In the genomic region with DNA sequence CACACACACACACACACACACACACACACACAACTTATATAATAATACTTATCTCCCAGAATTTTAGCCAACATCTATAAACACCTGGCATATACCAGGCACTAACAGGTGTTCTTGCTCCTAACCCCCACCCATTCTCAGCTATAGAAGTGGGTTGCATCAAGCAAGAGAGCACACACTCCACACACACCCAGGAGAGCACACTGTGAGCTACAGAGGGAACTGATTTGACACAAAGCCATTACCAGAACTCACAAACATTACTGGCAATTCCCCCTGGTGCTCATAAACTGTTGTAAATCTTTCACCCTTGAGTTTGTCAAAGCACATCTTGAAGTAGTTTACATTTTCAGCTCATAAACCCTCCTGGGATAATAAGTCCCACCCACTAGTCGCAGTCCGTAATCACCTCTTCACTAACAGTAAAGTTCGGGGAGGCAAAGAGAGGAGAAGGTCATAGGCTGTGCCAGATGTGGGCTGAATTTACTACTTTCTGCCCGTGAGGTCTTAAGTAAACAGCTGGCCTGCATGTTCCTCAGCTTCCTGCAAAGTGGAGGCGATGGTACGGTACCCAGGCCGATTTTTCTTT, we compare ENCODE assay signal across 30 mouse cellular contexts.
A peak's percentile ranks its signal among the peaks of the same experiment; 100 is the strongest.
DNase-seq lines count a peak whose midpoint lies in the region; ATAC-seq lines count a peak whose summit lies in the region.
"Had no signal": no experiment of that assay in that cellular context is flagged by ENCODE, and none has a peak within 500 bp of the region (broad histone marks: within the 10 kb centered on the region; RNA-seq: fewer than 3 reads in every experiment).

No protein-coding gene starts in this region.

- no peak overlapping the region for H3K27ac ChIP-seq in neural tube, embryonic 15.5 days (replicated peaks)
- H3K27ac ChIP-seq in limb, embryonic 13.5 days, result no peak overlapping the region
- no peak overlapping the region for H3K27ac ChIP-seq in forebrain, embryonic 16.5 days (ENCODE audit: low read length)
- H3K27ac ChIP-seq: heart, embryonic 10.5 days; heart, embryonic 15.5 days; hindbrain, embryonic 14.5 days; liver, embryonic 14.5 days; midbrain, embryonic 12.5 days; stomach, postnatal 0 days had no signal

- no peaks in the 10 kb centered on the region for H3K4me1 ChIP-seq in neural tube, embryonic 15.5 days
- H3K4me1 ChIP-seq in limb, embryonic 13.5 days, result peaks cover 10% of the 10 kb centered on the region; the same call in 1 of the 2 replicates
- no peaks in the 10 kb centered on the region for H3K4me1 ChIP-seq in forebrain, embryonic 16.5 days (replicated peaks; ENCODE audit: control insufficient read depth, insufficient read depth, low read length)
- H3K4me1 ChIP-seq: heart, embryonic 10.5 days; heart, embryonic 15.5 days; midbrain, embryonic 12.5 days had no signal

- 64% methylated on average over 7 of the region's 7 CpGs for WGBS in neural tube, embryonic 15.5 days
- WGBS in limb, embryonic 13.5 days, result 4% methylated on average over 7 of the region's 7 CpGs
- WGBS in forebrain, embryonic 16.5 days, result 89% methylated on average over 7 of the region's 7 CpGs

- no peak for ATAC-seq in neural tube, embryonic 15.5 days (ENCODE audit: low FRiP score)
- ATAC-seq in limb, embryonic 13.5 days (ENCODE audit: low FRiP score, low read depth), result peak; percentile 73
- no peak for ATAC-seq in forebrain, embryonic 16.5 days
- ATAC-seq: forebrain, postnatal 0 days; inflammation-experienced regulatory T-cells, adult 6 months had no signal

- no peak overlapping the region for H3K4me2 ChIP-seq in neural tube, embryonic 15.5 days
- H3K4me2 ChIP-seq in limb, embryonic 13.5 days (replicated peaks), result peak overlapping the region; percentile 2; the same call in 1 of the 2 replicates
- no peak overlapping the region for H3K4me2 ChIP-seq in forebrain, embryonic 16.5 days (ENCODE audit: low read length)
- H3K4me2 ChIP-seq: heart, embryonic 15.5 days; hindbrain, embryonic 14.5 days; midbrain, embryonic 12.5 days had no signal

- H3K36me3 ChIP-seq in neural tube, embryonic 15.5 days, result no peaks in the 10 kb centered on the region
- no peaks in the 10 kb centered on the region for H3K36me3 ChIP-seq in limb, embryonic 13.5 days
- H3K36me3 ChIP-seq in forebrain, embryonic 16.5 days (ENCODE audit: control insufficient read depth, insufficient read depth), result no peaks in the 10 kb centered on the region
- H3K36me3 ChIP-seq: heart, embryonic 10.5 days; heart, embryonic 15.5 days; midbrain, embryonic 12.5 days had no signal

- H3K27me3 ChIP-seq in neural tube, embryonic 15.5 days (replicated peaks), result no peaks in the 10 kb centered on the region
- H3K27me3 ChIP-seq in limb, embryonic 13.5 days, result peaks cover 64% of the 10 kb centered on the region
- no peaks in the 10 kb centered on the region for H3K27me3 ChIP-seq in forebrain, embryonic 16.5 days (replicated peaks; ENCODE audit: control insufficient read depth, insufficient read depth, low read length)
- H3K27me3 ChIP-seq: heart, embryonic 15.5 days; midbrain, embryonic 12.5 days had no signal

- peak; percentile 15 for DNase-seq in neural tube, embryonic 10.5 days (ENCODE audit: extremely low spot score, low spot score)
- DNase-seq in forelimb bud, embryonic 11.5 days (ENCODE audit: low read depth, low spot score), result peak; percentile 93
- DNase-seq in heart, postnatal 10 days, result no peak
- no peak for DNase-seq in heart, postnatal 4 days
- DNase-seq: adrenal gland, postnatal 14 days; cerebellum, adult 11 months; cerebellum, adult 9-10 months; forebrain, postnatal 0 days; gastrocnemius, postnatal 10 days; heart, adult 11 months; heart, postnatal 36 days; kidney, adult 11 months; kidney, postnatal 25 days; liver; lung, adult 2 months; lung, postnatal 14 days; right cerebral cortex, postnatal 4 days; thymus, adult 18-20 months; thymus, postnatal 25 days had no signal

- no peaks in the 10 kb centered on the region for H3K9me3 ChIP-seq in neural tube, embryonic 15.5 days (replicated peaks)
- H3K9me3 ChIP-seq in limb, embryonic 13.5 days, result no peaks in the 10 kb centered on the region
- H3K9me3 ChIP-seq in forebrain, embryonic 16.5 days (ENCODE audit: control insufficient read depth, low read length), result no peaks in the 10 kb centered on the region
- H3K9me3 ChIP-seq: heart, embryonic 10.5 days; heart, embryonic 15.5 days; midbrain, embryonic 12.5 days had no signal

- intact Hi-C loops in heart, postnatal 10 days (cut with DNase I), result no loop called here

- no peak overlapping the region for H3K9ac ChIP-seq in neural tube, embryonic 15.5 days (replicated peaks)
- no peak overlapping the region for H3K9ac ChIP-seq in limb, embryonic 13.5 days
- H3K9ac ChIP-seq in forebrain, embryonic 16.5 days (replicated peaks; ENCODE audit: low read depth, low read length), result no peak overlapping the region
- H3K9ac ChIP-seq: forebrain, postnatal 0 days; heart, embryonic 15.5 days; hindbrain, embryonic 14.5 days; liver, embryonic 14.5 days; midbrain, embryonic 12.5 days had no signal

- no peak overlapping the region for H3K4me3 ChIP-seq in neural tube, embryonic 15.5 days (replicated peaks)
- H3K4me3 ChIP-seq in limb, embryonic 13.5 days, result no peak overlapping the region
- no peak overlapping the region for H3K4me3 ChIP-seq in forebrain, embryonic 16.5 days (replicated peaks; ENCODE audit: low read length)
- H3K4me3 ChIP-seq: erythroblast, embryonic 14.5 days; heart, embryonic 10.5 days; heart, embryonic 15.5 days; midbrain, embryonic 12.5 days had no signal

Comparison
In these comparisons a context has a peak if more than half of its experiments do, and no peak if none do; other contexts are left out.
1. DNase-seq: peak in neural tube, embryonic 10.5 days (single experiment) and forelimb bud, embryonic 11.5 days (single experiment); none in heart, postnatal 10 days (0 of 2) and heart, postnatal 4 days (single experiment).